Mouse (Mus musculus) cerebellum, postnatal 4 days (tissue): Measurements from ENCODE around the gene Pld2.
"Not testable (repeated sequence)": the region's sequence is repeated elsewhere in the genome, so short reads cannot be mapped to it uniquely, and the experiment has no call there.

Experiments
- DNase-seq, 2 experiments: peaks; one replicate each; pipeline ENCODE4 v3.0.0; 2022; ENCODE audit warnings: low spot score in 2 of 2, mixed read lengths in 1 of 2

Gene Pld2

DNA sequence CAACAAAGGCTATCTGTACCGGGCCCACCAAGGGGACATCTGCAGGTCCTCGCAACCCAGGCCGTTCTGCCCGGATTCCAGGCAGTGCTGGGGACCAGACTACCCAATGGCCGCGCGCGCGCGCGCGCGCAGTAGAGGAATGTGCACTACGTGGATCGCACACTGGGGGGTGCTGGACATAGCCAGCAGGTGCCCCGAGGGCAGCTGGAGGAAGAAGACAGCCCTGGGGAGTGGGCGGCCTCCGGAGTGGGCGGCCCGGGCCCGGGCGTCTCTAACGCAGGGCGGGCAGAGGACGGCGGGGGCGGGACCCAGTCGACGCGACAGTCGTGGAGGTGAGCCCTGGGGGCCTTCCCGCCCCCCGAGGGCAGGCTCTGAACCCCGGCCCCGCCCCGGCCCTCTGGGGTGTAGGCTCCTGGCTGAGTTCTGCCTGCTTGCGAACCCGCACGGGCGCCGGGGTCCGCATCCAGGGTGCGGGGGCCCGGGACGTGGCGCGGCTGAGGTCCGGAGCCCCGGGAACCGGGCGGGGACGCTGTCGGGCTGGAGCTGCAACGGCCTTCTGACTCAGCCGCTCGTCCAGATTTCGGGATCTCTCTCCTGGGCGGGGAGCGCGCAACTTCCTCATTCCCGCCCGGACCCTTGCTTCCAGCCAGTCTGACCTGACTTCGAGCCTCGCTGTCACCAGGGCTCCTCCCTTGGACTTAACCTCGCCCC is at the start of gene Pld2:
TSS of gene Pld2 (plus strand) at position 188 of the 711 bp plus-strand sequence.
- DNase-seq = peak; percentile 71 to 74

DNA sequence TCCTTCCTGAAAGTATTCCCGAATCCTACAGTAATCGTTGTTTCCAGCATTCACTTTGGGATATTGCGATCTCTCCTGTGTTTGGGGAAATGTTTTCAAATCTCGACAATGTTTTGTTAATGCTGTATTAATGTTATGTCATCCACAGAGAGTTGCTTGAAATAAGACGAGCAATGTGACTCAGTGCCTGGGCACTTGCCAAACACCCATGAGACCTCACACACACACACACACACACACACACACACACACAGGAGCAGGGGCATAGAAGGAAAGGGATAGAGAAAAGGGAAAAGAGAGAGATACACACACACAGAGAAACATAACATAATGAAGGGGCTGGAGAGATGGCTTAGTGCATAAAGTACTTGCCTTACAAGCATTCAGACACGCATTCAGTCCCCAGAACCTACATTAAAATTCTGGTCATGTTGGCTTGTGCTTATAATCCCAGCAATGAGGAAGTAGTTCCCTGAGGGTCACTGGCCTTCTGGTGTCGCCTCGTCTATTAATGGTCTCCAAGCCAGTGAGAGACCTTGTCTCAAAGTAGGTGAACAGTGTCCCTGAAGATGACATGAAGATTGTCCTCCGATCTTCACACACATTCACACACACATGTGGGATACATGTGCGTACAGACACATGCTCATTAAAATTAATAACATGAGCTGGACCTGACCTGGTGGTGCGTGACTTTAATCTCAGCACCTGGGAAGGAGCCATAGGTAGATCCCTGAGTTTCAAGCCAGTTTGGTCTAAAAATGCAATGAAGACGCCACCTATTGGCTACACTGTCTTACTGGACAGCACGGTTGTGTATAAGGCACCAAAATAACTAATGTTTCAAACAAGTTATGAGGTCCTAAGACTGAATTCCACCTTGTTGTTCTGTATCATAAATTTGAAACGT is 40.0 kb upstream of the Pld2 start:
- DNase-seq = no peak

DNA sequence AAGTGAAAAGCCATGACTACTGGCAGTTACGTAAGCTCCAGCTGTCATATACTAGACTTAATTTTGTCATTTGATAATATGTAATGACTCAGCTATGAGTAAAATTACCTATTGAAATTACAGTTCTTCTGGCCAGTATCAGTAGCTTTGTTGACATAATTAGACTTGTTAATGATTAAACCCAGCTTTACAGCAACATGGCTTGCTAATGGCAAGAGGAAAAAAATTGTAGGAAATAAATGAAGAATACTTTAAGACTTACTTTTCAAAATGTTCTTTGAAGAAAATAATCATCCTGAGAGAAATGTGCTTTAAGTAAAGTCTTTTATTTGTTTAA is 39.4 kb upstream of the Pld2 start:
- DNase-seq = no peak

DNA sequence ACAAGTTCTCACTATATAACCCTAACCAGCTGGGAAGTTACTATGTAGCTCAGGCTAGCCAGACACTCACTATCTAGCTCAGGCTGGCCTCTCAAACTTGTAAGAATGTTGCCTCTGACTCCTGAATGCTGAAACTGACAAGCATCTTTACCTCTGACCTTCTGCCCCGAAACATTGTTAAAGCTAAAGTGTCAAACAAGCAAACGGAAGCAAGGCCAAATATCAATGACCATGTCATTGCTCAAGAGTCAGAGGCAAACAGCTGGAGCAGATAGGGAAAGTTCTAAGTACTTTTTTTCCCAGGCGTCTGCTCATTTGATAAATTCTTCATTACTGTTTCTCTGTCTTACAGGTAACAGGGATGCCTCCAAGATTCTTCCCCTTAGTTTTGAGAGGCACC is 37.8 kb upstream of the Pld2 start:
- DNase-seq = no peak

DNA sequence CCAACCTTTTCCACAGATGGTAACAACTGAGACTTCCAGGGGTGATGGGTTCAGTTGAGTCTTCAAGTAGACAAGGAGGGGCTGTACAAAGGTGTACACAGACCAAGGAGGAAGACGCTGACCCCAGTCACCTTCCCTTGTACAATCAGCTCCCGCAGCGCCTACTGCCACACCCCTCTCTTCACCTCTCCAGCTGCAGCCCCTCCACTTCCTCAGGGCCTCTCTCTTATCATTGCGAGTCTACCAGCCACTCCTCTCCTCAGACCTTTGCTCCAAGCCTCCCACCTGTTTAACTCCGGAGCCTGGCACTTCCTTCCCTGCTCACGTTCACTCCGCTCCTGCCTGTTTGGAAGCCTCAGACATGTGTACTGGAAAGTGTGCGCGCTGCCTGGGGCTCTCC is 34.9 kb upstream of the Pld2 start, which contains the start of gene Tm4sf5:
TSS of gene Tm4sf5 (plus strand) at position 275 of the 400 bp plus-strand sequence.
- DNase-seq = no peak

DNA sequence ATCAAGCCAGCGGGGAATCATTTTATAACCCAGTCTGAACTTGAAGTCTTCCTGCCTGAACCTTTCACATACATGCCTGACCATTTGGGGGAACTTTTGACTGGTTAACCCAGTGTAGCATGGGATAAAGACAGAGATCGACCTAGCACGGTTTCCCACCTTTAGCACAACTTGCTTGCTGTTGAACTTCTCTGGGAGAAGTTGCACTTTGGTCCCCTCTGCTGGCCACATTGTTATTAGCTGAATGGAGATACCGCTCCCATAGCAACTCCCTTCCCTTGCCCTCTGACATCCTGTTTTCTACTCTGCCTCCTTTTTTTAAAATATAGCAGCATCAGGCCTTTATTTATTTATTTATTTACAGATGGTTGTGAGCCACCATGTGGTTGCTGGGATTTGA is 33.5 kb upstream of the Pld2 start:
- DNase-seq = peak; percentile 36 to 58

DNA sequence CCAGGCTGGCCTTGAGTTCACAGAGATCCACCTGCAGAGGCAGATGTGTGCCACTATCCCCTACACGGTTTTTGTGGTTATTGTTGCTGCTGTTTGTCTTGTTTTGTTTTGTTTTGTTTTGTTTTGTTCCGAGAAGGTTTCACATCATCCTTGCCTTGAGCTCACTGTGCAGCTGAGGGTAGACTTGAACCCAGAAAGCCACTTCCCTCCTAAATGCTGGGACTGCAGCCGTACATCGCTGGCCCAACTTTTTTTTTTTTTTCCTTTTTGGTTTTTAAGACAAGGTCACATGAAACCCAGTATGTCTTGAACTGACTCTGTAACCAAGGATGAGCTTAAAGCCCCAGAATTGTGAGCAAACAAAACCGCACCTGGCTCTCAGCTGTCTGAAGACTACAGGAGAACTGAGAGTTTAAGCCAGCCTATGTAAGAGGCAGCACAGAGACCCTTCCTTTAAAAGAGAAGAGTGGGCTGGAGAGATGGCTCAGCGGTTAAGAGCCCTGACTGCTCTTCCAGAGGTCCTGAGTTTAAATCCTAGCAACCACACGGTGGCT is 32.8 kb upstream of the Pld2 start:
- DNase-seq = no peak

DNA sequence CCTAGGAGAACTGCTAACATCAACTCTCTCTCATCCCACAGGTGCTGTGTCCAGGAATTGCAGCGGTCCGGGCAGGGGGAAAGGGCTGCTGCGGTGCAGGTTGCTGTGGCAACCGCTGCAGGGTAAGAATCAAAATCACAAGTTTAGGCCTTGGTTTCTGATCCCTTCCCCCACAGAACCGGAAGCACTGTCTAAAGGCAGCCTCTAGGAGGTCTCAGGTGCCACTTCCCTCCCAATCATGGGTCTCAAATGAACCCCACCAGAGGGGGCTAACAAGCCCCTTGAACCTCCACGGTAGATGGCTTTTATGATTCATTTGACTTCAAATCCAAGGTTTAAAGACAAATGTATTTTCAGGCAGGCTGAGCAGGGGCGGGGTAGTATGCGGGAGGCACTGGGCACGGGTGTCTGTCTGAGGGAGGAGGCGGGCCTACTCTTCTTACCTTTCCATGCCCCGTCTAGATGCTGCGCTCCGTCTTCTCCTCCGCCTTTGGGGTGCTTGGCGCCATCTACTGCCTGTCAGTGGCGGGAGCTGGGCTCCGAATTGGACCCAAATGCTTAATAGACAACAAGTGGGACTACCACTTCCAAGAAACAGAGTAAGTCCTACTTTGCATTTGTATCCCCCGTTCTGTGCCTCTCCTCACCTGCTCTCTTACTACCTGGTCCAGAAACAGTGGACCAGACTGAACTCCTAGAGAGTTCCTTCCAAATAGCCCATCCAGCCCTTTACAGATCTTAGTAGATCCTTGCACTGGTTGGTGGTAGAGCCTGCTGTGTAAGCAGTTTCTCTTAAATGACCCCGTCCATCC is 29.9 kb upstream of the Pld2 start:
- peak in 1 of 2 experiments; percentile 36 for DNase-seq

DNA sequence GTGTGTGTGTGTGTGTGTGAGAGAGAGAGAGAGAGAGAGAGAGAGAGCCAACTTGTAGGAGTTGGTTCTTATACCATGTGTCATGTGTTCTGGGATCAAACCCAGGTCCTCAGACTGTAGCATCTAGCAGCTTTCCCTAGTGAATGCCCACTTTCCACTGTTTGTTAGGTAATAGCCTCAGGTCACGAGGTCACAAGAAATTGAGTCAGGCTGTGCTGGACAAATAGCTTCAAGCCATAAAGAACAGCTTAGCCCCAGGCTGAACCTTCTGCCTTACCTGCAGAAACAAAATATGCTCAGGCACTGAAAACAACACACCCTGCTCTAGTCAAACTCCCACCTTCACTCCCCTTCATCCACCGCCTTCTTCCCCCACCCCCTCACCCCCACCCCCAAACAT is 28.6 kb upstream of the Pld2 start:
- DNase-seq = no peak

DNA sequence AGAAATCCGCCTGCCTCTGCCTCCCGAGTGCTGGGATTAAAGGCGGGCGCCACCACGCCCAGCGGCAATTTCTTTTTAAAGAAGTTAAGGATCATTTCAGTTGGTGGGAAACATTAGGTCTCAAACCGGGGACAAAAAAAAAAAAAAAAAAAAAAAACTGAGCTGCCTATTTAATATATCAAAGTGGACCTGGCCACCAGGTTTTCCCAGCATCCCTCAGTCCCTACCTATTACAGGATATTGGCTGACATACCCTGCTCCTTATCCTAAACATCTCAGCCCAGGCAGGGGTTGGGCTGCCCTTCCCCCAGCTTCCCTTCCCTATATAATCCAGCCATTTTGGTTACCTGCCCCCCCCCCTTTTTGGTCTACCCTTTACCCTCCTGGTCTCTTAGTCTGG is 28.0 kb upstream of the Pld2 start:
- no peak for DNase-seq

DNA sequence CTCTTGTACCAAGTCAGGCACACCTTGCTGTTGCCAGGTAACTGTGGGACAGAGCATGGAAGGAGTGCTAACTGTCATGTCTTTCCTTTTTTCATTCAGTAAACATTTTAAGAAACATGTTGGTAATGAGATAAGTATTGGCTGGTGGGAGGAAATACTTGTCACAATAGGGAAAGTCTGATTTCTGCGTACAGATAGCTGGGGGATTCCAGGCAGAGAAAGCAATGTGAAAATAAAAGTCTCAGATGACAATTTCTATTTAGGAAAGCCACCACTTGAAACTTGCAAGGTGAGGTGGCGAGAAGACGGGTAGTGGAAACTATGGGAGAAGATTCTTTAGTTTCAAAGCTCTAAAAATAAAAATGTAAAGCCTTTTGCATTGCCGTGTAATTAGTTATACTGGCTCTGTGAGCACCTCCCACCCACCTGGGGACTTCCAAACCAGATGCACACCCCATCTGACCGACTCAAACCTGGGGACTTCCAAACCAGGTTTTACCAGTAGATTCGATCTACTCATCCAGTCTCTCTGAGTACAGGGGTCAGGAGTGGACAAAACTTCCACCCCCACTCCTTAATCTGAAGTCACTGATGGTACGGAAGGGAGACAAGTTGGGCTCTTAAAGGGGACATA is 27.0 kb upstream of the Pld2 start:
- no peak for DNase-seq

DNA sequence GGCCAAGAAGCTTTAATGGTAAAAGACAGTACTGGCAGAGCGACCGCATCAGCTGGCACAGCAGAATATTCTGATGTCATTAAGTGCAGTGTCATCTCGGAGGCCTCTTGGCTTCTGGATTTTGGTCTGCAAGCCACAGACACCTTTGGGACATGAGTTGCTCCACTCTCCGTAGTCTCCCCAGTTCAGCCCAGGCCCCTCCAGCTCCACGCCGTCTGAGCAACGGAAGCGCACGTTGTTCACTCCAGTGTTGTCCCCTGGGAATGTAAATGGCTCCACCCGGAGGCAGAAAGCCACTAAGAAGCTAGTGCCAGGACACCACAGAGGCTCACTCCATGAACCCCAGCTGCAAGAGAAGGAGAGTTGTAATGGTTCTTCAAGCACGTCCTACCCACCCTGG is 26.3 kb upstream of the Pld2 start:
- DNase-seq = no peak

DNA sequence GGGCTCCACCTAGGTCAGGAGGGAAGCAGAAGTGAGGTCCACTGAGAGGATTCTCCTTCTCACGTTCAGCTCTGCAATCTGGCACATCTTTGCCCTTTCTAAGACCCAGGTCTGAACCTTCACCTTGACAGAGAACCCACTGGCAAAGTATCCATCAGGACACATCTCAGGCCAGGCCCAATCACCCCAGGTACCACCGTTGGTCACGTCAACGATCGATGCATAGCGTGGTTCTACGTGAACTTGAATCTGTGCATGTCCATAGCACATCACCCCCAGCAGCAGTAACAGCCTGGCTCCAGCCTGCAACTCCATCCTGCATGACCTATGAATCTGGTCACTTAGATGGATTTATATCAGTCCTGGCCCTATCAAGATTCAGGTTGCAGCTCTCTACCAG is 25.6 kb upstream of the Pld2 start, which contains the start of gene Vmo1:
TSS of gene Vmo1 (minus strand) at position 329 of the 400 bp plus-strand sequence.
- DNase-seq = no peak

DNA sequence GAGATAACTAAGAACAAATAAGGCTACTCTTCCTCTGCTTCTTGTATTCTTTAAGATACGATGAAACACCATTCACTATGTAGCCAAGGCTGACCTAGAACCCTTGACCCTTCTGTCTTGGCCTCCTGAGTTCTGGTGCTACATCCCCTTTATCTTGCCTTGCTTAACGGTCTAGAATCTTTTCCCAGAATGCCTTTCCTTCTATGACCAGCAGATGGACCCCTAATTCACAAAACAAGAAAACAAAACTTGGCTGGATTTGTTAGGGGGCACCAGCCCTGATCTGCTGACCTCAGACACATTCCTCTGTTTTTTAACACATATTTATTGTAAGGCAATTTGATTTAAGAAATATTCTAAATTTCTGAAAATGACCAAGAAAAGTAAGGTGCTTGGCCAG is 23.5 kb upstream of the Pld2 start:
- DNase-seq = peak in 1 of 2 experiments; percentile 33

DNA sequence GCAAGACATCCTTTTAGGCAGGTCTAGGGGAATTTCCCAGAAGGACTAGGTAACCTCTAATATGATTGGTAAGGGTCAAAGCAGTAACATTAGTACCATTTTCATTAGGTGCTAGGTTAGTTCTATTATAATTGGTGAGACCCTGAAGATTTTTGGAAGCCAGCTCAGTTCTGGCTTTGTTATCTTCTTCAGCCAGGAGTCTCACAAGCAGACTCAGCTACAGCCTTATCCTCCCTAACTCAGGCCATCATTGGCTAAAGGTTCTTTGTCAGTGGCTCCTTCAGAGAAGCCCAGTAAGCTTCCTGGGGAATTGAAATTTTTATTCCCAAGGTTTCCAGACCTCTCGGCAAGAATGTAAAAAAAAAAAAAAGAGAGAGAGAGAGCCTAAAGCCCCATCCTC is 21.4 kb upstream of the Pld2 start:
- no peak for DNase-seq

DNA sequence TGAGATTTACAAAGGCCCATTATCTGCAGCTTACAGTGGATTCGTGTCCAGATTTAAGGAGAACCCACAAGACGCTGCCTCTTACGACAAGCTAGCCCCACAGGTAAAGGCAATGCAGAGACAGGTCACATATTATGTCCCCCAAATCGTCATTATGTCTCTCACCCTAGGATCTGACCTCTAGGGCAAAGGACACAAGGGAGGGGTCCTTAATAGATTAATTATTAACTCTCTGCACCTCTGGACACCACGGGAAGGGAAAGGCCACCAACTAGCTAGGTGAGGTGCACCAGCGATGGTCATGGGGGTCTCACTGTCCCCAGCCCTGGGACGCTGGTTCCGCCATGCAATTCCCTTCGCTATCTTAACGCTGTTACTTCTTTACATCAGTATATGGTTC is 20.9 kb upstream of the Pld2 start, which contains the start of gene Gltpd2:
TSS of gene Gltpd2 (plus strand) at position 274 of the 400 bp plus-strand sequence.
- no peak for DNase-seq

DNA sequence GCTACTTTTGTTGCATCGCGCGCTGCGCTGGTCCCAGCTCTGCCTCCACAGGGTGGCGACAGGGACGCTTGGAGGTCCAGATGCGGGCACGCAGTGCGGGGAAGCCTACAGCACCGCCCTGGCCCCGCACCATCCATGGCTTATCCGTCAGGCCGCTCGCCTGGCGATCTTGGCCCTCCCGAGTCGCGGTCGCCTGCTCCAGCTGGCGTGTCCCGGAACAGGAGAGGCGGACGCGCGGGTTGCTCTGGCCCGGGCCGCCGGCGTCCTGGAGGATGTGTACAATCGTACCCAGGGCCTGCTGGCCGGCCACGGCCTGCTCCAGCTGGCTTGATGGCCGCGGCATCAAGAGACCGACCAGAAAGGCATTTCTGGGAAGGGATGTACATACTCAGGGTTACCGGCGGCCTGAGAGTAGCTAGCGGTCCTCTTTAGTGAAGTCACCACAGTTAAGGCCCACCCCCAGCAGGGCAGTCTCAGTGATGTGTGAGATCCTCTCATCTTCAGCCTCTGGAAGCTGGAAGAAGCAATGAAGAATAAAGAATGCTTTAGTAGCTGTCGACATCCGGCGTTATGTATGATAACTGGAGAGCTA is 19.6 kb upstream of the Pld2 start:
- peak in 1 of 2 experiments; percentile 32 for DNase-seq

DNA sequence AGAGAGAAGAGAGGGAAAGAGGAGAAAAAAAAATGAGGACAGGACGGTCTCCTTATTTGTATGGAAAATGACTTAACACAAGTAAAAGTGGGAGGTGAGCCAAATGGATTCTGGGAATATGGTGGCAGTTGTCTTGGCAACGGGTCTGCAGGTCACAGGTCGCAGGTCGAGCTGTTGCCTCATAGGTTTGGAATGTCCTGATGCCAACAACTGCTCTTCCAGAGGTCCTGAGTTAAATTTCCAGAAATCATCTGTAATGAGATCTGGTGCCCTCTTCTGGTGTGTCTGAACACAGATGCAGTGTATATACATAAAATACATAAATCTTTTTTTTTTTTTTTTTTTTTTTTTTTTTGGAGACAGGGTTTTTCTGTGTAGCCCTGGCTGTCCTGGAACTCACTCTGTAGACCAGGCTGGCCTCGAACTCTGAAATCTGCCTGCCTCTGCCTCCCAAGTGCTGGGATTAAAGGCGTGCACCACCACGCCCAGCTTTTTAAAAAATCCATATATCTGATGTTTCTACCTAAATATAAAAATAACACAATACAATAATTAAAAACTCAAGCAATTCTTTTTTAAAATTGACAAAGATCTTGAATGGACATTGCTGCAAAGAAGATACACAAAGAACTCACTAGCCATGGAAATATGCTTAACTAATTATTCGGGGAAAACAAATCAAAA is 16.4 kb upstream of the Pld2 start:
- DNase-seq = not testable (repeated sequence)

DNA sequence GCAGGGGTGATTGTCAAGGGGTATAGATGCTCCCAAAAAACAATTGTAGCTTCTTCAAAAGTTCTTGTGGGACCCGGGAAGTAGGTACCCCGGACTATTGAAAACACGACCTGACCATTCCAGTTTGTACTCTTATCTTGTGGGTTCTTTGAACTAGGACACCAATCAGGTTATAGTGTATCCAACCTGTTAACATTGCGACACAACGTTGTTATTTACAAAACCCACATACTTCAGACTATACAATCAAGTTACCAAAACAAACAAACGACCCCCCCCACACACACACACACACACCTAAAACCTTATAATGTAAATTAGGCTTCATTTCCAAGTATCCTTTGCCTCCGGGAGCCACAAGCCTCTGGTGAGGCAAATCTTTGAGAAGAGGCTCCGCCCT is 15.1 kb upstream of the Pld2 start:
- no peak for DNase-seq

DNA sequence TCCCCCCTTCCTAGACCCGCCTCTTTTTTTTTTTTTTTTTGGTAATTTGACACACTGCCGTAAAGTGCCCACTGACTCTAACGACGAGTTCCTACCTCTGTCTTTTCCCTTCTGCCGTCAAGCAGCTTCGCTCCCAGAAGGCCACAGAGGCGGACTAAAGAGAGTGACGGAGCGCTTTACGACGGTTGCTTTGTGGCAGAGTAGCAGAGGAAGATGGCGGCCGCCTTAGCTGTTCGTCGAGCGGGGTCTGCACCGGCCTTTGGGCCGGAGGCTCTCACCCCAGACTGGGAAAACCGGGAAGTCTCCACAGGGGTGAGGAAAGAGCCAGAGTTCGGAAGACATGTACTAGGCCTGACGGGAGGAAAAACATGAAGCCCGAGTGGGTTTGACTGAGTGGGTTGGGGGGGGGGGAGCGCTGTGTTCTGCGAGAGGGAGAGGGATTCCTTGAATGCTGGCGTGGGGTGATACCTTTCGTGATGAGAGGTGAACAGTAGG is 14.6 kb upstream of the Pld2 start, which contains the start of gene Psmb6:
TSS of gene Psmb6 (plus strand) at position 184 of the 495 bp plus-strand sequence.
- DNase-seq = peak; percentile 65 to 85
